Mouse (Mus musculus) sigmoid colon, adult 10 weeks (tissue): ENCODE data around the gene Rnf207. TPM values are rescaled to one million over a fixed set of nuclear protein-coding genes. Genes with fewer than 3 reads are reported as not detected.

ENCODE experiments used
- polyA plus RNA-seq: library from polyadenylated mRNA; stranded (reverse); fragments of 350-450 nt; fragmentation: Illumina TruSeq; extraction: RNeasy Lipid Tissue Mini Kit (QIAGEN cat#74804); gene quantifications from one replicate; pipeline ENCODE4 v1.2.3, GENCODE M21; 2014; ENCODE audit warnings: low read depth, low replicate concordance

Rnf207 gene
- 0.82 TPM for polyA plus RNA-seq

DNA sequence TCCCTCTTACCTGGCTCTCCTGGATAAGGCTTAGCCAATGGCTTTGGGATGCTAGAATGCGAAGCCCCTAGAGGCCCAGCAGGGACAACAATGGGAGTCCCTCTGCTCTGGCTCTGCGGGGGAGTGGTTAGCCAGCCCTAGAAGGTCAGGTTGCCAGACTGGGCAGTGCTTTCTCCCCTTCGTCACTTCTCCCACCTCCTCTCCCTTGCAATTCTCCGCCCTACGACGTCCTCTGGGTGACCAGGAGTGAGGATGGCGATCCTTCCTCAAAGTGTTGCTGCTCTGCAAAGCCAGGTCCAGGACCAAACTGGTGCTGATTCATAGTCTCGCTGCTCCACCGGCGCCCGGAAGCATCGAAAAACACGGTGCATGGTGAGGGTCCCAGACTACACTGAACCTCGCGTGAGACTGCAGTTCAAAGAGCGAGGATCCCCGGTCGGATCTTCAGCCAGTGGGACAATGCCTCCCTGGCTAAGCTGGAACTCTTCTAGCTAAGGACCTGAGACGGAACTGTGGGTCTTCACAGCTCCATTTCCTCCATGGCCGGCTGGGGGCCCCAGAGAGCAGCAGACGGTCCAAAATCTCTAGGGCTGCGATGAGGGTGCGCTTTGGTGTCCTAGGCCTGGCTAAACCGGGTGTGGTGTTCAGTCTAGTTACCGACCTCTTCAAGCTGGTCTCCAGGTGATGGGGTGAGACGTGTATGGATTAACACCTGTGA is at the start of gene Rnf207:
Gene Rnf207 (minus strand): TSS at position 477 of the 718 bp plus-strand sequence.

DNA sequence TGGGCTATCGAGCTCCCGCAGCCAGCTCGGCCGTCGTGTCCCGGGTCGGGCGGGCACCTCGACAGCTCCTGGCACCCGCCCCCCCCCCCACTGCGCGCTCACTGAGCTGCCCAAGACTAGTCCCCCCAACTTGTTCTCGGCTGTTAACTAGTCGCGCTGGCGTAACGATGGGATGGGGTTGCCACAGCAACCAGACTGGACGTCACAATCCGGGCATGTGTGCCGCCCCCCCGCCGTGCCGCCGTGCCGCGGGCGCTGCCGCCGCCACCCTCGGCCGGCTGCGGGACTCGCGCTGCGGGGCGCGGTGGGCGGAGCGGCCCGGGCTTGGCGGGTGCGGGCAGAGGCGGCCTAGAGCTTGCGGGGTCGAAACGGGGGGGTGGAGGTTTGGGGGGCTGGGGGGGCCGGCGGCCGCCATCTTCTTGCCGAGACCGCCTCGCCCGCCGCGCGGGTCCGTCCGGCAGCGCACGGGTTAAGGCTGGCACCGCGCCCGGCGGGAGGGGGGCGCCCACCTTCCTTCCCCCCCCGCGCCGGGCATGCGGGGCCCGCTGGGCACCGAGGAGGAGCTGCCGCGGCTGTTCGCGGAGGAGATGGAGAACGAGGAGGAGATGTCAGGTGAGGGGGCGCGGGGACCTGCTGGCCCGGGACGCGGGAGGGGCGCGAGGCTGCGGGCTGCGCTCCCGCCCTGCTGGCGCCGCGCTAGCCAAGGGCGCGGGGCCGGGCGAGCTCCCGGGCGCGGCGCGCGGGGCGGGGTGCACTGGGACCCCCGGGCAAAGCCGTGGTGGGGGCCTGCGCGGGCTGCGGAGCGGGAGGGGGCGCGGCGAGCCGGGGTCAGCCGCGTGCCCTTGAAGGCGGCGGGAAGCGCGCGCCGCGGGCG is 19.9 kb upstream of the Rnf207 start, which contains the start of gene Chd5:
Gene Chd5 (plus strand): TSS at position 233 of the 874 bp plus-strand sequence.

DNA sequence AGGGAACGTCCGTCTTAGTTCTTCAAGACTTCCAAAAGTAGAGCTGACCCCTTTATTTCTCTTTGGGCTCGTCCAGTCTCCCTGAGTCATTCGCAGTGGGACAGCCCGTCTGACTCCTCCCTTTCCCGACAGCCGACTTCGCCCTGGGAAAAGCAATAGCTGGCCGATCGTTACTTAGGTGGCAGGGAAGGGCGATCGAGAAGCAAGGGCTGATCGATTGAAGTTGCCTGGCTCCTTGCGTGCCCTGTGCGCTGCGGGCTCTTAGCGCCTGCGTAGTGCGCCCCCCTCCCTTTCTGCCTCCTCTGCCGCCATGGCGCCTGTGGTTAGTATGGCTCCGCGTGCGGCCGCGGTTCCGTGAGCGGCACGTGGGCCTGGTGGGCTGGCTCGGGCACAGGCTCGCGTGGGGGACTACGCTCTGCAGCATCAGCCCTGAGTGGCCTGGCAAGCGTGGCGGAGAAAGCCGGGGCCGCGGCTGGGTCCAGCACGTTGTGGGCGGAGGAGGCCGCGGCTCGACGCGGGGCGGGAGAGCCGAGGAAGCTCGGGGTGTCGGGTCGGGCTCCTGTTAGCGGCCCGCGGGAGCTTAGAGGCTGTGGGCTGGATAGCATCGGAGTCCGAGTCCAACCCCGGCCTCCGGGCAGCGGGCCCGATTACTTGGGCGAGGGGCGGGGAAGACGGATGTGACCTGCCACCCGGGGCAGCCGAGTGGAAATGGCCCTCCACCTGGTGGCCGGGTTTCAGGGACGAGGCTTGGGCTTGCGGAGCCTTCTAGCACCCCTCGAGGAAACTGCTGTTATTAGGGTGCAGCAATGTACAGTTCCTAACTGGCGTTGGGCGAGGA is 7.0 kb upstream of the Rnf207 start, which contains the start of gene Rpl22:
Gene Rpl22 (plus strand): TSS at position 169 of the 838 bp plus-strand sequence.

DNA sequence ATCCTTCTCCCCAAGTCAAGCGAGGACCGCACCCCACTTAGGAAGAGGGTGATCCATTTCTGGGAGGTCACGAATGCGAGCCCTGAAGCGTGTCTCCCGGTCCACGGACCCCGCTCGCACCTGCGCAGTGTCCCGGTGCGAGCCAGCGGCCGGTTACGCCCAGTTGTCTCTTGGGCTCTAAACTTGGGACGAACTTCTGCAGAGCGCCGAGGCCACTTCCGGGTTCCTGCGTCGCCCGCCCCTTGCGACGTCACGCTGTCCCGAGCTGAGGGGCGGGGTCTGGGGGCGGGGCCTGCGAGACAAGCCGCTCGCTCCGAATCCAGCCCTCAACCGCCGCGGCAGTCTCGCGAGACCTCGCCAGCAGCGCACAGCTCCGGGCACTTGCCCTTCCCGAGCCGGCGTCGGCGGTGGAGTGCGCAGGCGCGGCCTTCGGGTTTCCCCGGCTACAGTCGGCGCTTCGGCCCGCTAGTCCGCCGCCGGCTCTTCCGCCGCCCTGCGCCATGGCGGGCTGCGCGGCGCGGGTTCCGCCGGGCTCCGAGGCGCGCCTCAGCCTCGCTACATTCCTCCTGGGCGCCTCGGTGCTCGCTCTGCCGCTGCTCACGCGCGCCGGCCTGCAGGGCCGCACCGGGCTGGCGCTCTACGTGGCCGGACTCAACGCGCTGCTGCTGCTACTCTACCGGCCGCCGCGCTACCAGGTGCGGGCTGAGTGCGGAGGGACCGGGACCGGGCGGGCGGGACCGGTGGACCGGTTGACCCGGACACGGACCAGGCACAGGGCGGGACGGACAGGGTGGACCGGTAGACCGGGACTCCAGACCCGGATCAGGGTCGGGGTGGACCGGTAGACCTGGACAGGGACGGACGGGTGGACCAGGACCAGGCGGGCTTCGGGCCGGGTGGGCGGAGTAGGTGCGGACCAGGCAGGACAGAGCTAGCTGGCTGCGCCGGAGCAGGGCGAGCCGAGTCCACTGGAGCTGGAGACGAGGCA is 21.6 kb downstream of the Rnf207 start, which contains the start of gene Icmt:
Gene Icmt (plus strand): TSS at position 354 of the 988 bp plus-strand sequence.

DNA sequence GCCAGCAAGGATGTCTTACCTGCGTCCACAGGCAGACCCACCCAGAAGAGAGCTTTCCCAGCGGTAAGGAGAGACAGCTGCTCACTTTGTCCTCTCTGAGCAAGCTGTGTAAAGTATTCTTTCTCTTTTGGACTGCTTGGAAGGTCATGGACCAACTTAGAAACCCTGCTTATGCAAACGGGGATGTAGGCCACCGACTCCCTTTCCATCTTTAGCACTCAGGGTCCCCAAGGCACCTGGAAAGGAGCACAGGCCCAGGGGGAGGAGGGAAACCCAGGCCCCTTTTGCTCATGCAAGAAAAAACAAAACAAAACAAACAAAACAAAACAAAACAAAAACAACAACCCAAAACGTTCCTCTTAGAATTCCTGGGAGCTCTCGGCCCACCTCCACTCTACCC is 27.2 kb downstream of the Rnf207 start, which contains the start of gene Hes3:
Gene Hes3 (minus strand): TSS at position 101 of the 400 bp plus-strand sequence.

DNA sequence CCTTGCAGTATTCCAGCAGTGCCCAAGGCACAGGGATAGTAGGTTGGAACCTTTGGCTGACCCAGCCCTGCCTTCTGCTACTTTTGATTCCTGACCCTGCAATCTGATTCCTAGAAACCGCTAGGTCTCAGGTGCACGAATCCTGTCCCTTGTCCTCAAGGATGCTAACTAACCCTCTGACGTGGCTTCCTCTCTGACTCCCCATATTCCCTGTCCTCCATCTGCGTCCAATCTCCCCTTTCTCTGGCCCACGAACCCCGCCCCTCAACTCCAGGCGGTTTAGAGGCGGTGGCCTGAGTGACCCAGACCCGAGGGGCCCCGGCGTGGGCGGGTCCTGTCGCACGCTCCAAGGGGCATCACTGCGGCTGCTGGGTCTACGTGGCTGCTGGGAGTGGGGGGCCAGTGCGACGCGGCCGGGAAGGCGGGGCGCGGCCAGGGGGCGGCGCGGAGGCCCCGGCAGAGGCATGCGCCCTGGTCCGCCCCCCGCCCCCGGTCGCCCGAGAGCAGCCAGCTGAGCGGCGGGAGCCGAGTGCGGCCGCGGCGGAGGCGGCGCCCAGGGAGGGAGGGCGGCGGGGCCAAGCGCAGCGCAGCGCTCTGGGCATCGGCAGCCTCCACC is 45.1 kb downstream of the Rnf207 start, which contains the start of gene Gpr153:
Gene Gpr153 (plus strand): TSS at position 612 of the 616 bp plus-strand sequence.

Other genes with a start within 250 kb of the Rnf207 start
- gene Plekhg5, start 246.5 kb downstream of the Rnf207 start, polyA plus RNA-seq, result not detected
- gene Tnfrsf25, start 203.1 kb downstream of the Rnf207 start, polyA plus RNA-seq, result not detected
- 4.1 TPM for gene Espn, start 166.6 kb downstream of the Rnf207 start, polyA plus RNA-seq
- gene Hes2, start 160.1 kb downstream of the Rnf207 start, polyA plus RNA-seq, result 1.7 TPM
- 2.2 TPM for gene Acot7, start 140.9 kb downstream of the Rnf207 start, polyA plus RNA-seq
- 2.1 TPM for gene Gpr153, start 44.8 kb downstream of the Rnf207 start, polyA plus RNA-seq
- not detected for gene Hes3, start 27.3 kb downstream of the Rnf207 start, polyA plus RNA-seq
- 9.4 TPM for gene Icmt, start 21.8 kb downstream of the Rnf207 start, polyA plus RNA-seq
- gene Rpl22, start 6.7 kb upstream of the Rnf207 start, polyA plus RNA-seq, result 461 TPM
- 0.09 TPM for gene Chd5, start 19.7 kb upstream of the Rnf207 start, polyA plus RNA-seq
- gene Nphp4, start 157.7 kb upstream of the Rnf207 start, polyA plus RNA-seq, result not detected
- gene Kcnab2, start 158.9 kb upstream of the Rnf207 start, polyA plus RNA-seq, result 0.85 TPM